Mouse (Mus musculus) kidney, adult 2 months (tissue): Measurements from ENCODE around the gene Trim24.

Source experiments
- CTCF ChIP-seq: fragments of 200-500 bp; conservative IDR thresholded peaks from 2 replicates; pipeline ENCODE4 v1.5.1; 2011; ENCODE audit warnings: low read depth, mild to moderate bottlenecking, control low read depth, low read length, moderate library complexity, mixed read lengths; ENCODE audit not compliant: insufficient read depth, insufficient read length
- POLR2A ChIP-seq: fragments of 200-500 bp; IDR thresholded peaks from one replicate; pipeline ENCODE4 v1.6.1; 2011; ENCODE audit warnings: low read depth, low read length, control low read depth

DNA sequence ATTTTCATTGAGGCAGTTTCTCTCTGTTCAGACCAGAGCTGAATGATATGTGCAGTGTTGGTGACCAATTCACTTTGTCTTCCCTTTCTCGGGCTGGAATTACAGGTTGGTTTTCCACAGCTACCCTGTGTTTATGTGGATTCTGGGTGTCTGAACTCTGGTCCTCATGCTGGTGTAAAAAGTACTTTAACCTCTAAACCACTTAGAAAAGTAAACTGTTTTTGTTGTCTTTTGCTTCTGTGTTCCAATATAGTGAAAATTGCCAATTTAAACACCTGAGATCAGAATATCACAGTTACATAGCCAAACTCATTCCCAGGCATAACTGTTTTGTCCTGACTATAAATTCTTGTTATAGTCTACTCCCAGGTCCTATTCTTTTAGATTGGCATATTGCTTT is 56.1 kb downstream of the Trim24 start:
- TF ChIP-seq CTCF (no peak), POLR2A (no peak)
